Mouse (Mus musculus) hindbrain, embryonic 11.5 days (tissue): ENCODE measurements around the gene Klk10. TPM values are rescaled to one million over a fixed set of nuclear protein-coding genes. Genes with fewer than 3 reads are reported as not detected.

ENCODE experiments used
- ATAC-seq: fragments of 200-750 bp; cut with Nextera tagmentation; 2 replicates; pipeline ENCODE4 v1.8.0; 2017; ENCODE audit warnings: mild to moderate bottlenecking, moderate TSS enrichment, moderate library complexity; ENCODE audit not compliant: low FRiP score
- DNase-seq: peaks from one replicate; pipeline ENCODE4 v3.0.0-alpha.2; 2015; ENCODE audit warnings: low spot score
- H3K27ac ChIP-seq: fragments of 300-500 bp; sonication (generic); 2 replicates; pipeline ENCODE4 v1.5.1; 2014; ENCODE audit warnings: mild to moderate bottlenecking, low read depth, low read length
- H3K27me3 ChIP-seq: fragments of 300-500 bp; sonication (generic); 2 replicates; pipeline ENCODE4 v1.6.1; 2014; ENCODE audit warnings: mild to moderate bottlenecking, low read length, moderate library complexity, mixed read lengths; ENCODE audit not compliant: control insufficient read depth, insufficient read depth
- H3K36me3 ChIP-seq: fragments of 300-500 bp; sonication (generic); 2 replicates; pipeline ENCODE4 v1.6.1; 2014; ENCODE audit warnings: mild to moderate bottlenecking, low read length, moderate library complexity, mixed read lengths; ENCODE audit not compliant: control insufficient read depth, insufficient read depth
- H3K4me1 ChIP-seq: fragments of 300-500 bp; sonication (generic); replicated peaks from 2 replicates; pipeline ENCODE4 v1.6.1; 2014; ENCODE audit warnings: low read length, mixed read lengths; ENCODE audit not compliant: control insufficient read depth, insufficient read depth
- H3K4me2 ChIP-seq: fragments of 300-500 bp; sonication (generic); replicated peaks from 2 replicates; pipeline ENCODE4 v1.6.1; 2014; ENCODE audit warnings: mild to moderate bottlenecking, low read depth, low read length
- H3K4me3 ChIP-seq: fragments of 300-500 bp; sonication (generic); 2 replicates; pipeline ENCODE4 v1.5.1; 2014; ENCODE audit warnings: low read depth, low read length
- H3K9ac ChIP-seq: fragments of 300-500 bp; sonication (generic); 2 replicates; pipeline ENCODE4 v1.6.1; 2014; ENCODE audit warnings: low read depth, low read length
- H3K9me3 ChIP-seq: fragments of 300-500 bp; sonication (generic); 2 replicates; pipeline ENCODE4 v1.6.1; 2016; ENCODE audit warnings: low read length; ENCODE audit not compliant: control insufficient read depth
- WGBS: fragments of 180-500 bp; shearing (Covaris S2); extraction: QIAGEN DNeasy Blood & Tissue Kit; methylation state at CpG from one replicate; pipeline ENCODE4 v1.1.7; 2014; 5-methylcytosine and 5-hydroxymethylcytosine counted together
- polyA plus RNA-seq: library from polyadenylated mRNA; unstranded; fragments of >200 nt; fragmentation: Nextera tagmentation; extraction: Ambion mirVana; gene quantifications from 2 replicates; pipeline ENCODE4 v1.2.1, GENCODE M21; 2014

The Klk10 gene
- polyA plus RNA-seq, 1 experiment from 2014 or later = 0.32 TPM

DNA sequence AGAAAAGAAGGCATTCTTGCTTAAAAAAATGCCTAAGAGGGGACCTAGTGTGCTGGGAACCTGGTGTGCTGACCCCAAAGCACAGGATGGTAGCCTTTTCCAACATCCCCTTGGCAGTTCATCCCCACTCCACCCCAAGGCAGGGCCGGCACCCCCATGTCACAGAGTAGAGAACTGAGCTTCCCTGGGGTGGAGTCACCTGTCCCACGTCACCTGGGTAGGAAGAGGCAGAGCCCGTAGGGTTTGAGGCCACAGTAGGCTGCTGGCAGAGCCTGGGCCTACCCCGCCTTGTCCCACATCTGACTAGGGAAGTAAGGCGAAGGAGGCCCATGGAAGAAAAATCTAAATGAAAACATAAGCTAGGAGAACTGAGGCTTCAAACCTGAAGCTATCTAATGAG lies 6.5 kb upstream of the Klk10 start, which contains the start of gene Klk11:
Gene Klk11 (plus strand): TSS at position 241 of the 400 bp plus-strand sequence.
- no peak within 1 kb of the TSS for H3K27ac ChIP-seq

DNA sequence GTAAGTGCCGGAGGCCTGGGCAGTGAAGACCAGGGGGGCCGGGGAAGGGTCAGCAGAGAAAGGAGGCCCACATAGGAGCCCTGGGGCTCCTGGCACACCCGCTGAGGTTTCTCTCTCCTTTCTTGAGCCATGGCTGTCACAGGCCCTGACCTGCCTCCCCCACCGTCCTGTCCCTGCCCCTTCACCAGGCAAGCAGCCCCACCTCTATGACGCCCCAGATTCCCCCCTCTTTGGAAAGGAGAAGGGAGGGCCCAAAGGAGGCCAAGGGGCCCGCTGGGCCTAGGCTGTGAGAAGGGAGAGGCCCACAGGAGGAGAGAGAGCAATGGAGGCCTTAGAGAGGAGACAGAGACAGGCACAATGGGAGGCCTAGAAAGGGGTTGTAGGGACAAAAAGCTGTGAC lies 6.0 kb upstream of the Klk10 start:
- Histone ChIP-seq H3K4me2 (no peak overlapping the region), H3K36me3 (no peaks in the 10 kb centered on the region), H3K27ac (no peak overlapping the region), H3K4me3 (no peak overlapping the region), H3K9ac (no peak overlapping the region; the same call in 1 of the 2 replicates), H3K9me3 (no peaks in the 10 kb centered on the region), H3K4me1 (no peaks in the 10 kb centered on the region), H3K27me3 (no peaks in the 10 kb centered on the region)
- ATAC-seq (peak; percentile 49), DNase-seq (peak; percentile 6)
- 35% methylated on average over 6 of the region's 6 CpGs for WGBS

More for the DNA sequence above, 6.5 kb upstream of the Klk10 start, which contains the start of gene Klk11:
- no peaks in the 10 kb centered on the region for H3K9me3 ChIP-seq
- H3K4me3 ChIP-seq = no peak within 1 kb of the TSS
- H3K36me3 ChIP-seq = no peaks in the 10 kb centered on the region
- H3K9ac ChIP-seq = no peak within 1 kb of the TSS; the same call in 1 of the 2 replicates
- H3K4me1 ChIP-seq = no peaks in the 10 kb centered on the region
- 85% methylated on average over 5 of the region's 5 CpGs for WGBS
- DNase-seq (no peak), ATAC-seq (no peak)
- no peaks in the 10 kb centered on the region for H3K27me3 ChIP-seq
- no peak within 1 kb of the TSS for H3K4me2 ChIP-seq

DNA sequence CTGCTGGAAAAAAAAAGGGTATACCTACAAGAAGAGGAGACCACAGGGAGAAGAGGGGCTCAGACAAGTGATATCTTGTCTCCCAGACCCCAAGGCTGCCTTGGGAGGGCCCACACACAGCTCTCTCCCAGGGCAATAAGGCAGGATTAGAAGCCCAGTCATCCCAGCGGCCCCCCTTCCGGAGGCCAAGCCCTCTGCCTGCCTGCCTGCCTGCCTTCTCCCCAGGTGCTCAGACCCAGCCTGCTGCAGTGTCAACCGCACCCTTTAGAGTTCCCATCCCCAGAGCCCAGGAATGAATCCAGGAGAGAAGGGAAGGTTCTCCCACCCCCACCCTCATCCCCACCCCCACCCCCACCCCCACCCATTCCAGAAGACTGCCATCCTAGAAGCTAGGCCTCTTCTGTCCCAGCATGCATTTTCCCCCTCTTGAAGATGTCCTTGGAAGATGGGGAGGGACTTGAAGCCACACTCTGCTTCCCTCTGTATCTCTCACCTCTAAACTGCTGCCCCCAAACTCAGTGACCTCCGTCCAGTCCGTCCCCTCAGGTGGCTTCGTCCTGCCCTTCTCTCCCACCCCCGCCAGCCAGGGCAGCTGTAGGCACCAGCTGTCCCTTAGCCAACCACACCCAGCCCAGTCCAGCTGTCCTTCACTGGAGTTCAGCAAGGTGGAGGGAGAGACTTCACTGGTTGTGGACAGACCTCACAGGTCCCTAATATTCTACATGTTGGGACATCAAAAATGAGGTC lies 5.4 kb upstream of the Klk10 start:
- ATAC-seq (no peak), DNase-seq (no peak)
- Histone ChIP-seq H3K9me3 (no peaks in the 10 kb centered on the region), H3K27me3 (no peaks in the 10 kb centered on the region), H3K36me3 (no peaks in the 10 kb centered on the region), H3K4me2 (no peak overlapping the region), H3K9ac (no peak overlapping the region), H3K4me3 (no peak overlapping the region), H3K4me1 (no peaks in the 10 kb centered on the region), H3K27ac (no peak overlapping the region)
- 44% methylated on average over 7 of the region's 7 CpGs for WGBS

DNA sequence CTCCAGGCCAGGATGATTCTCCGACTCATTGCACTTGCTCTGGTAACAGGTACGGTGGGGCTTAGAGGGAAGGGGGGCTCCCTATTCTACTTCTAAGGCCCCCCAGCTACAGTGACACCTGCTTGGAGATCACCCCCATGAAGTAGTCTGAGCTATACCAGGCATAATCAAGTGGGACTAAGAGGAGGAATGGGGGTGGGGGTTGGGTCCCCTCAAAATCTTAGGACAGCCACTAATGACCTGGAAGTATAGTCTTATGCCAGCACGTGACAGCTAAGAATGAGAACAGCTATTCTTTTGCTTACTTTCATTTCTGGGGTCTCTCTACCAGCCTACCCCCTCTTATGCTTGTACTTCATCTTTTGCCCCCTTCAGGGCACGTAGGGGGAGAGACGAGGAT lies 4.3 kb upstream of the Klk10 start:
- Histone ChIP-seq H3K4me3 (no peak overlapping the region), H3K9me3 (no peaks in the 10 kb centered on the region), H3K4me2 (no peak overlapping the region), H3K9ac (no peak overlapping the region), H3K27me3 (no peaks in the 10 kb centered on the region), H3K27ac (no peak overlapping the region), H3K36me3 (no peaks in the 10 kb centered on the region), H3K4me1 (no peaks in the 10 kb centered on the region)
- DNase-seq (no peak), ATAC-seq (no peak)
- 91% methylated on average over 5 of the region's 5 CpGs for WGBS

DNA sequence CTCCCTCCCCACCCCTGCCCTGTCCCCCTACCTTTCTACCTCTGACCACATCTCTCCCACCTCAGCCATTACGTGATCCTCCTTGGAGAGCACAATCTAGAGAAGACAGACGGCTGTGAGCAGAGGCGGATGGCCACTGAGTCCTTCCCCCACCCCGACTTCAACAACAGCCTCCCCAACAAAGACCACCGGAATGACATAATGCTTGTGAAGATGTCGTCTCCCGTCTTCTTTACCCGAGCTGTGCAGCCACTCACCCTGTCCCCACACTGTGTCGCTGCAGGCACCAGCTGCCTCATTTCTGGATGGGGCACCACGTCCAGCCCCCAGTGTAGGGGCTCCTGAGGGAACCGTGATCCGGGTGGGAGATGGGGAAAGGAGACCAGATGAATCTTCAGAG lies 3.4 kb upstream of the Klk10 start:
- H3K9me3 ChIP-seq = no peaks in the 10 kb centered on the region
- WGBS = 86% methylated on average over 12 of the region's 12 CpGs
- no peak overlapping the region for H3K4me2 ChIP-seq
- H3K27me3 ChIP-seq = no peaks in the 10 kb centered on the region
- ATAC-seq = no peak
- H3K4me3 ChIP-seq = no peak overlapping the region
- H3K27ac ChIP-seq = no peak overlapping the region
- H3K9ac ChIP-seq = no peak overlapping the region
- H3K4me1 ChIP-seq = no peaks in the 10 kb centered on the region
- H3K36me3 ChIP-seq = no peaks in the 10 kb centered on the region
- no peak for DNase-seq

DNA sequence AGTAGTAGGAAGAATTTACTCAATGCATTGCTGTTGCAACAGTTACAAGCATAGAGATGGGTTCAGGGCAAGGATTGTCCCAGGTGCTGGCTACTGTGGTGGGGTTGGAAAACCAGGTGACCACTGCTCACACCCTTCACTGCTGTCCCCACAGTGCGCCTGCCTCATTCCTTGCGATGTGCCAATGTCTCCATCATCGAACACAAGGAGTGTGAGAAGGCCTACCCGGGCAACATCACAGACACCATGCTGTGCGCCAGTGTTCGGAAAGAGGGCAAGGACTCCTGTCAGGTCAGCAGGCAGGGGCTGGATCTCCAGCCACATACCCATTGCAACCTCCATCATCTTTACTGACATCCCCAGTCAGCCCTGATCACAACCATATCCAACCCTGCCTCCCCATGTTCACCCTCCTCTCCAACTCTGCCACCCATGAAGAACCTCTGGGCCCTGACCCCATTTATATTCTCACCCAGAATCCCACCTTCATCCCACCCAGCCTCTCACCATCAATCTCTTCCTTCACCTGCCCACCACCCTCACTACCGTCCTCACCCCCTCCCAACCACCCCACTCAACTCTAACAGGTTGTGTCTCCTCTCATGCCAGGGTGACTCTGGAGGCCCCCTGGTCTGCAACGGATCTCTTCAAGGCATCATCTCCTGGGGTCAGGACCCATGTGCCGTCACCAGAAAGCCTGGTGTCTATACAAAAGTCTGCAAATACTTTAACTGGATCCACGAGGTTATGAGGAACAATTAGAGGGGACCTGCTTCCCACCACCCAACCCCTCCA lies 2.5 kb upstream of the Klk10 start:
- Histone ChIP-seq H3K27me3 (no peaks in the 10 kb centered on the region), H3K36me3 (no peaks in the 10 kb centered on the region), H3K4me1 (no peaks in the 10 kb centered on the region), H3K4me3 (no peak overlapping the region), H3K27ac (no peak overlapping the region), H3K4me2 (no peak overlapping the region), H3K9me3 (no peaks in the 10 kb centered on the region), H3K9ac (no peak overlapping the region)
- WGBS = 89% methylated on average over 10 of the region's 10 CpGs
- DNase-seq = no peak
- no peak for ATAC-seq

DNA sequence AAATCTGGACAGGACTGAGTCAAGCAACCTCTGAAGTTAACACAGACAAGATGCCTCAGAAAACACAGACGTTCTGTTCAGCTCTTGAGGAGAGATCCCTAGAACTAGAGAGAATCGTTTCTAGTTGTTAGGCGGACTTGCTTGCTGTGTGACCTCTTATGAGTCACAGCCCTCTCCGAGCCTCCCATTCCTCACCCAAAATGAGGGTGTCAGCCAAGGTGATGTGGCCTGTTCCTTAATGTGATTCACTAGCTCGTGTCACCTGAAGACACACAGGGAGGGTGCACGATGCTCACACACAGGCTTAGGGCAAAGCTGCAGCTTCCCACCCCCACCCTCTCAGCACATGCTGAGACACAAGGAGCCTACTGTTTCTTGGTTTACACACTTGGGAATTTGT lies 594 bp upstream of the Klk10 start:
- H3K9me3 ChIP-seq = no peaks in the 10 kb centered on the region
- H3K27me3 ChIP-seq = no peaks in the 10 kb centered on the region
- DNase-seq = no peak
- no peak for ATAC-seq
- no peak overlapping the region for H3K9ac ChIP-seq
- no peak overlapping the region for H3K4me3 ChIP-seq
- H3K4me1 ChIP-seq = no peaks in the 10 kb centered on the region
- no peaks in the 10 kb centered on the region for H3K36me3 ChIP-seq
- 69% methylated on average over 6 of the region's 6 CpGs for WGBS
- no peak overlapping the region for H3K27ac ChIP-seq
- H3K4me2 ChIP-seq = no peak overlapping the region

DNA sequence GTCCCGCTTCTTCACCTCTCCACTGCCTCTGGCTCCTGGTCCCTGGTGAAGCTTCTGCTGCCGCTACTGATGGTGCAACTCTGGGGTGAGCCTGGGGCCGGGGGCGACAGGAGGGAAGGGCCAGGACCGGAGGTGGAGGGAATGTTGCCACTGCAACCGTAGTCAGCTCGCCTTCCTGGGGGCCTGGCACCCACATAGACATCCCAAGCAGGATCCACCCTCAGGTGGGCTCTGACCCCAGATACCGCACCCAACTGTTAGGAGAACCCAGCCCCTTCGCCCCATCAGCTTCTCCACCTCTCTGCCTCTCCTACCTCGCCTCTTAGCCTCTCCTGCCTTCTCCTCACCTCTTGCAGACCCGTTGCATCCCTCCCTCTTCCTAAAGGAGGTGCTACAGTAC lies 706 bp downstream of the Klk10 start:
- Histone ChIP-seq H3K27ac (no peak overlapping the region), H3K4me3 (no peak overlapping the region), H3K4me2 (no peak overlapping the region), H3K27me3 (no peaks in the 10 kb centered on the region), H3K36me3 (no peaks in the 10 kb centered on the region), H3K9me3 (no peaks in the 10 kb centered on the region), H3K4me1 (no peaks in the 10 kb centered on the region), H3K9ac (no peak overlapping the region)
- no peak for DNase-seq
- WGBS = 87% methylated on average over 11 of the region's 11 CpGs
- ATAC-seq = no peak
